Mouse (Mus musculus) liver, adult 2 months (tissue): Measurements from ENCODE around the gene Slc4a5.

Experiments used
- CTCF ChIP-seq: fragments of 200-500 bp; IDR thresholded peaks from 2 replicates; pipeline ENCODE4 v1.5.1; 2011; ENCODE audit warnings: low read depth, low read length, control low read depth
- POLR2A ChIP-seq: fragments of 200-500 bp; IDR thresholded peaks from 2 replicates; pipeline ENCODE4 v1.6.1; 2011; ENCODE audit warnings: low read length, control low read depth; ENCODE audit not compliant: insufficient read depth; ENCODE audit errors: extremely low read depth

GRCm38 (mm10) chr6:83210495-83210894 is 9.1 kb upstream of the Slc4a5 start:
- TF ChIP-seq CTCF: no peak
- TF ChIP-seq POLR2A: no peak
